Mouse (Mus musculus) spleen, postnatal 36 days (tissue): ENCODE measurements around the gene Cdh19.

Source experiments
- DNase-seq, 2 experiments: peaks; one replicate each; pipeline ENCODE4 v3.0.0; 2022; ENCODE audit warnings: low spot score in 2 of 2, mixed read lengths in 1 of 2

Gene Cdh19

GRCm38 (mm10) chr1:110977484-110977883 lies at the start of gene Cdh19:
Gene Cdh19, minus strand, starts transcription at chr1:110977584.
- DNase-seq, result no peak

GRCm38 (mm10) chr1:111020434-111021060 lies 43.2 kb upstream of the Cdh19 start:
- DNase-seq, result no peak

GRCm38 (mm10) chr1:111017640-111018039 lies 40.3 kb upstream of the Cdh19 start:
- DNase-seq, result no peak

- DNase-seq, result no peak
Observed at GRCm38 (mm10) chr1:110989824-110990223, 12.4 kb upstream of the Cdh19 start.

- no peak for DNase-seq
Observed at GRCm38 (mm10) chr1:110969201-110969600, 8.2 kb downstream of the Cdh19 start.

- DNase-seq, result no peak
Observed at GRCm38 (mm10) chr1:110909752-110910151, 67.6 kb downstream of the Cdh19 start.

GRCm38 (mm10) chr1:110909218-110909617 lies 68.2 kb downstream of the Cdh19 start:
- DNase-seq, result no peak

- no peak for DNase-seq
Observed at GRCm38 (mm10) chr1:110904266-110904665, 73.1 kb downstream of the Cdh19 start.
